Mouse (Mus musculus) MEL (cell line): ENCODE results near the gene Atg14. TPM values are rescaled to one million over a fixed set of nuclear protein-coding genes. Genes with fewer than 3 reads are reported as not detected.

Experiments used
- DNase-seq: peaks from one replicate; pipeline ENCODE4 v3.0.0; 2011; ENCODE audit warnings: low read depth, low spot score
- H3K27ac ChIP-seq: 2 replicates; pipeline ENCODE4 v1.5.1; 2012; ENCODE audit warnings: low read depth, mild to moderate bottlenecking, control low read depth, low read length, moderate library complexity; ENCODE audit not compliant: control insufficient read depth
- H3K27me3 ChIP-seq, 2 experiments: fragments of 150-350 bp in 1 of 2; sonication (generic) in 1 of 2; 2 replicates each; pipeline ENCODE4 v1.6.1; 2012; ENCODE audit warnings: low read length in 2 of 2, mild to moderate bottlenecking in 2 of 2, improper control_type of control experiment in 1 of 2, moderate library complexity in 1 of 2; ENCODE audit not compliant: insufficient read depth in 2 of 2, control insufficient read depth in 1 of 2
- H3K36me3 ChIP-seq, 2 experiments: 2 replicates each; pipeline ENCODE4 v1.6.1; 2012 to 2014; ENCODE audit warnings: low read length in 2 of 2, improper control_type of control experiment in 1 of 2, inconsistent platforms in 1 of 2, mild to moderate bottlenecking in 1 of 2; ENCODE audit not compliant: insufficient read depth in 2 of 2, control insufficient read depth in 1 of 2
- H3K4me1 ChIP-seq, 2 experiments: fragments of 150-350 bp in 1 of 2; sonication (generic) in 1 of 2; 2 replicates each; pipeline ENCODE4 v1.6.1; 2012; ENCODE audit warnings: low read length in 2 of 2, improper control_type of control experiment in 1 of 2, mild to moderate bottlenecking in 1 of 2; ENCODE audit not compliant: insufficient read depth in 2 of 2, control insufficient read depth in 1 of 2
- H3K4me3 ChIP-seq, 2 experiments: fragments of 150-350 bp in 1 of 2; sonication (generic) in 1 of 2; 2 replicates each; pipeline ENCODE4 v1.5.1; 2012; ENCODE audit warnings: low read depth in 2 of 2, low read length in 2 of 2, mild to moderate bottlenecking in 2 of 2, moderate library complexity in 2 of 2, control low read depth in 1 of 2, improper control_type of control experiment in 1 of 2; ENCODE audit not compliant: control insufficient read depth in 1 of 2, insufficient read depth in 1 of 2
- H3K79me2 ChIP-seq: 2 replicates; pipeline ENCODE4 v1.6.1; 2012; ENCODE audit warnings: mild to moderate bottlenecking, low read length, moderate library complexity; ENCODE audit not compliant: control insufficient read depth, poor library complexity, insufficient read depth
- H3K9ac ChIP-seq: 2 replicates; pipeline ENCODE4 v1.6.1; 2012; ENCODE audit warnings: low read depth, mild to moderate bottlenecking, control low read depth, low read length, moderate library complexity; ENCODE audit not compliant: control insufficient read depth, poor library complexity, severe bottlenecking
- H3K9me3 ChIP-seq: fragments of 150-350 bp; sonication (generic); replicated peaks from 2 replicates; pipeline ENCODE4 v1.6.1; 2012; ENCODE audit warnings: mild to moderate bottlenecking, low read length, improper control_type of control experiment, moderate library complexity; ENCODE audit not compliant: insufficient read depth
- CHD1 ChIP-seq: IDR thresholded peaks from 2 replicates; pipeline ENCODE4 v1.6.1; 2012; ENCODE audit warnings: low read depth, mild to moderate bottlenecking, inconsistent platforms, low read length, improper control_type of control experiment
- CHD2 ChIP-seq: IDR thresholded peaks from 2 replicates; pipeline ENCODE4 v1.6.1; 2011; ENCODE audit warnings: low read length, improper control_type of control experiment
- CTCF ChIP-seq, 3 experiments: IDR thresholded peaks in 2 of 3; conservative IDR thresholded peaks in 1 of 3; 2 replicates each; pipeline ENCODE4 v1.5.1; 2011 to 2012; ENCODE audit warnings: low read length in 3 of 3, low read depth in 2 of 3, mild to moderate bottlenecking in 2 of 3, improper control_type of control experiment in 1 of 3, inconsistent platforms in 1 of 3, mixed read lengths in 1 of 3, moderate library complexity in 1 of 3; ENCODE audit not compliant: control insufficient read depth in 1 of 3, insufficient read depth in 1 of 3, poor library complexity in 1 of 3, severe bottlenecking in 1 of 3
- EP300 ChIP-seq, 2 experiments: IDR thresholded peaks; 2 replicates each; pipeline ENCODE4 v1.6.1; 2011; ENCODE audit warnings: improper control_type of control experiment in 2 of 2, low read length in 2 of 2, low read depth in 1 of 2, mild to moderate bottlenecking in 1 of 2
- ETS1 ChIP-seq: IDR thresholded peaks from 2 replicates; pipeline ENCODE4 v1.6.1; 2012; ENCODE audit warnings: low read depth, mild to moderate bottlenecking, inconsistent platforms, low read length, improper control_type of control experiment, moderate library complexity
- GATA1 ChIP-seq: IDR thresholded peaks from 2 replicates; pipeline ENCODE4 v1.6.1; 2011; ENCODE audit warnings: low read depth, low read length, improper control_type of control experiment
- KAT2A ChIP-seq: conservative IDR thresholded peaks from 2 replicates; pipeline ENCODE4 v1.6.1; 2012; ENCODE audit warnings: low read depth, low read length, improper control_type of control experiment, inconsistent platforms
- MAX ChIP-seq: IDR thresholded peaks from 2 replicates; pipeline ENCODE4 v1.6.1; 2011; ENCODE audit warnings: low read length, improper control_type of control experiment
- MAZ ChIP-seq: IDR thresholded peaks from 2 replicates; pipeline ENCODE4 v1.6.1; 2012; ENCODE audit warnings: low read depth, mild to moderate bottlenecking, inconsistent platforms, low read length, improper control_type of control experiment
- POLR2A ChIP-seq, 2 experiments: IDR thresholded peaks; 2 replicates each; pipeline ENCODE4 v1.6.1; 2011 to 2012; ENCODE audit warnings: low read length in 2 of 2, mild to moderate bottlenecking in 2 of 2, control low read depth in 1 of 2, improper control_type of control experiment in 1 of 2, low read depth in 1 of 2, moderate library complexity in 1 of 2; ENCODE audit not compliant: control insufficient read depth in 1 of 2, insufficient read depth in 1 of 2, poor library complexity in 1 of 2
- POLR2AphosphoS2 ChIP-seq: IDR thresholded peaks from 2 replicates; pipeline ENCODE4 v1.6.1; 2011; ENCODE audit warnings: low read length, improper control_type of control experiment
- POLR2AphosphoS5 ChIP-seq: IDR thresholded peaks from 2 replicates; pipeline ENCODE4 v1.6.1; 2012; ENCODE audit warnings: low read depth, borderline replicate concordance, mild to moderate bottlenecking, inconsistent platforms, low read length, moderate library complexity, mixed read lengths
- RAD21 ChIP-seq: IDR thresholded peaks from 2 replicates; pipeline ENCODE4 v1.6.1; 2011; ENCODE audit warnings: mild to moderate bottlenecking, low read depth, low read length, improper control_type of control experiment
- RCOR1 ChIP-seq: IDR thresholded peaks from 2 replicates; pipeline ENCODE4 v1.6.1; 2012; ENCODE audit warnings: low read depth, mild to moderate bottlenecking, inconsistent platforms, low read length, improper control_type of control experiment
- SIN3A ChIP-seq: IDR thresholded peaks from 2 replicates; pipeline ENCODE4 v1.6.1; 2012; ENCODE audit warnings: low read length, improper control_type of control experiment, inconsistent platforms
- SMC3 ChIP-seq: IDR thresholded peaks from 2 replicates; pipeline ENCODE4 v1.6.1; 2011; ENCODE audit warnings: low read depth, low read length, improper control_type of control experiment
- TAL1 ChIP-seq: IDR thresholded peaks from 2 replicates; pipeline ENCODE4 v1.6.1; 2012; ENCODE audit warnings: mild to moderate bottlenecking, inconsistent platforms, low read length, moderate library complexity, mixed read lengths
- TCF12 ChIP-seq: IDR thresholded peaks from 2 replicates; pipeline ENCODE4 v1.6.1; 2014; ENCODE audit warnings: low read depth, mild to moderate bottlenecking, inconsistent platforms, low read length, improper control_type of control experiment, moderate library complexity
- ZC3H11A ChIP-seq: IDR thresholded peaks from 2 replicates; pipeline ENCODE4 v1.6.1; 2012; ENCODE audit warnings: low read depth, mild to moderate bottlenecking, inconsistent platforms, low read length, improper control_type of control experiment
- ZNF384 ChIP-seq: IDR thresholded peaks from 2 replicates; pipeline ENCODE4 v1.6.1; 2012; ENCODE audit warnings: low read depth, mild to moderate bottlenecking, inconsistent platforms, low read length, improper control_type of control experiment
- polyA plus RNA-seq, 2 experiments: library from polyadenylated mRNA; stranded (reverse) in 1 of 2; unstranded in 1 of 2; fragments of >175 nt in 1 of 2; fragments of >200 nt in 1 of 2; gene quantifications; 2 replicates each; pipeline versions ENCODE4 v1.2.1 to v1.2.4; 2012; ENCODE audit warnings: low replicate concordance in 2 of 2, low read depth in 1 of 2; ENCODE audit not compliant: insufficient read length in 2 of 2, insufficient read depth in 1 of 2, missing spikeins in 1 of 2
- total RNA-seq: library from RNA; depleted of rRNA; stranded (reverse); fragments of 300-350 nt; gene quantifications from 2 replicates; pipeline ENCODE4 v1.2.3, GENCODE M21; 2012

The Atg14 gene
- total and polyA plus RNA-seq, 3 experiments = 3.1 to 5.7 TPM; not detected in 1

DNA sequence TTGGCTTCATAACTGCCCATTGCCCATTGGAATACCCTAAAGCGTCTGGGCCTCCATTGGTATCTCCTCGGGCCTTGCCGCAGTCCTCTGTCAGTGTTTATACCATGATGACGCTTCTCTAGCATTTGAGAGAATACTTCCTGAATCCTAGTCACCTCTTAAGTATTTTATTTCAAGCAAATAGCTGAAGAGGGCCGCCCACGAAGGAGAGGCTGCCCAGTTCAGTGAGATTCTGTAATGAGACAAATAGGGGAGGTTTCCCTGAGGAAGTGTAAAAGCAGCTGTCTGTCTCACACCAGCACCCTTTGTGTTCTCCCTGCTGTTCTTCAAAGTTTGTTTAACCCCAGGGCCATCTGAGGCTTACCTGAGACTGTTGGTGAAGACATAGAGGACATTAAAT lies 53.7 kb downstream of the Atg14 start:
- H3K9me3 ChIP-seq = no peaks in the 10 kb centered on the region
- no peak overlapping the region for H3K4me3 ChIP-seq
- no peaks in the 10 kb centered on the region for H3K27me3 ChIP-seq
- TF ChIP-seq POLR2AphosphoS5 = no peak
- TF ChIP-seq KAT2A = no peak
- no peak for TF ChIP-seq CHD1
- TF ChIP-seq POLR2A (IDR thresholded peaks at IDR 0.05; ENCODE audit: control insufficient read depth in 1 of 2, insufficient read depth in 1 of 2, low read depth in 1 of 2, low read length in 2 of 2, poor library complexity in 1 of 2) = no peak
- no peak for TF ChIP-seq TAL1
- no peak for TF ChIP-seq RAD21
- no peak for TF ChIP-seq ZC3H11A
- no peak for TF ChIP-seq ETS1
- no peak for TF ChIP-seq SMC3
- no peak overlapping the region for H3K9ac ChIP-seq
- H3K27ac ChIP-seq = no peak overlapping the region
- H3K4me1 ChIP-seq = peaks cover 8 to 39% of the 10 kb centered on the region in 2 experiments
- DNase-seq = no peak
- H3K79me2 ChIP-seq = peaks cover 4% of the 10 kb centered on the region; the same call in 1 of the 2 replicates
- H3K36me3 ChIP-seq = peaks cover 0 to 52% of the 10 kb centered on the region in 2 experiments; a peak in 3 of 4 replicates

DNA sequence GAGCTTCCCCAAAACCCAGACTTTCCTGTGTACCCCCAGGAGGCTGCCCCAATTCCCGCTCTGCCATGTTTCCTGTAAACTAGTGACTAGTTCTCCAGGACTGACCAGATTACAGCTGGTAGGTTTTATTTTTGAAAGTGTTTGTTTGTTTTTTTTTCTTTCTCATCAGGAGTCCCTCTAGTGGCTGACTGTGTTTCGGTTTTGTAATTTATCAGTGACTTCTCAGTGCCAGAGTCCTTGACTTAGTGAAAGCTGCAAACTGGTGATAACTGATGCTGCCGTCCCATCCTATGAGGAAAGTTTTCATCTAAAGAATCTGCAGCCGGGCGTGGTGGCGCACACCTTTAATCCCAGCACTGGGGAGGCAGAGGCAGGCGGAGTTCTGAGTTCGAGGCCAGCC lies 54.8 kb downstream of the Atg14 start:
- peaks cover 0 to 46% of the 10 kb centered on the region in 2 experiments; a peak in 3 of 4 replicates for H3K36me3 ChIP-seq
- H3K27ac ChIP-seq = no peak overlapping the region
- no peaks in the 10 kb centered on the region for H3K9me3 ChIP-seq
- no peaks in the 10 kb centered on the region for H3K27me3 ChIP-seq
- no peak overlapping the region for H3K9ac ChIP-seq
- H3K4me3 ChIP-seq = no peak overlapping the region
- TF ChIP-seq ZNF384 = peak; percentile 93
- TF ChIP-seq TAL1 = peak; percentile 61
- TF ChIP-seq MAX = no peak
- TF ChIP-seq KAT2A = no peak
- no peak for TF ChIP-seq MAZ
- TF ChIP-seq ETS1 = peak; percentile 22; the same call in 1 of the 2 replicates
- no peak for TF ChIP-seq SMC3
- TF ChIP-seq POLR2AphosphoS2 = no peak
- no peak for TF ChIP-seq CHD2
- TF ChIP-seq TCF12 = peak; percentile 69; the same call in 1 of the 2 replicates
- TF ChIP-seq GATA1 = peak; percentile 59
- peak; percentile 54; the same call in 1 of the 2 replicates for TF ChIP-seq RCOR1
- TF ChIP-seq CTCF (IDR thresholded peaks at IDR 0.05 in 2 of 3, conservative IDR thresholded peaks at IDR 0.05 in 1 of 3; ENCODE audit: control insufficient read depth in 1 of 3, insufficient read depth in 1 of 3, low read depth in 2 of 3, low read length in 3 of 3, poor library complexity in 1 of 3, severe bottlenecking in 1 of 3) = peak in 1 of 3 experiments; percentile 40; a peak in 3 of 6 replicates
- TF ChIP-seq SIN3A = peak; percentile 39; the same call in 1 of the 2 replicates
- TF ChIP-seq EP300 (IDR thresholded peaks at IDR 0.05; ENCODE audit: low read depth in 1 of 2, low read length in 2 of 2) = peak in 1 of 2 experiments; percentile 64; a peak in 1 of 4 replicates
- H3K79me2 ChIP-seq = peaks cover 4% of the 10 kb centered on the region; the same call in 1 of the 2 replicates
- DNase-seq = peak; percentile 69
- H3K4me1 ChIP-seq = peaks cover 6 to 33% of the 10 kb centered on the region in 2 experiments
